Mouse (Mus musculus): Measurements from ENCODE around the gene Mpig6b.

GRCm38 (mm10) chr17:35017706-35018030 lies 48.3 kb downstream of the Mpig6b start:
- TF ChIP-seq POLR2A (IDR thresholded peaks at IDR 0.05; ENCODE audit: borderline replicate concordance, extremely low read depth, insufficient read depth, insufficient read length, poor library complexity, severe bottlenecking) = no peak
- TF ChIP-seq CTCF (IDR thresholded peaks at IDR 0.05; ENCODE audit: borderline replicate concordance, extremely low read depth, insufficient read depth, insufficient read length) = no peak

Data from brain, embryonic 14.5 days (tissue).